Mouse (Mus musculus): ENCODE results near the gene Mylpf. TPM values are rescaled to one million over a fixed set of nuclear protein-coding genes. Genes with fewer than 3 reads are reported as not detected.

The Mylpf gene
- polyA plus RNA-seq, 1 experiment: not detected

DNA sequence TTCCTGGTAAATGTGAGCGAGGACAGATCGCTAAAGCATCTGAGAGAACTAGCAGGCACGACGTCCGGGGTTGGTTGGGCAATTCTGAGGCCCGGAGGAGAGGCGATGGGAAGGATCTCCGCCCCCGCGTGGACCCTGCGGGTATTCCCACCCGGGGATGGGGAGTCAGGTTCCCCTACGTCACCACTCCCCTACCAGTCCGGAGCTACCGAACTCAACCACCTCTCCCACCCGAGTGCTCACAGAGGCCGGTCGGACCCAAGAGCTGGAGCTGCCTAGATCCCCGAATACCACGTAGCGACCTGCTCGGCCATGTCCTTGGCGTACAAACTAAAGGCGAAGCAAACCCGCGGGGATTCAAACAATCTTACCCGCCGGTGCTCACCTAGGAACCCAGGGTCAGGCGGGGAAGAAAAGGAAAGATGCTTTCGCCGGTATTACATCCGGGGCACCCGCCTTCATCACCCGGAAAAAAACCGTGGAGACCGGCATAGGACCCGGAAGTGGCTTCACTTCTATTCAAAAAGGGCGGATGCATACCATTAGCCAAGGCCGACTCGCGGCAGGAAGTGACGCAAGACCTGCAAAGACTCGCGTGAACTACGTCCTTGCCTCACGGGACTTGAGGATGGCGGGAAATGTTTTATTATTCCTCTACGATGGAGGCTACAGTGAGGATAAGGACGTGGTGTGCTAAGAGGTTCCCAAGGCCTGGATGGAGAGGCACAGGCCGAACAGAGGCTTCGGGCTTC lies 13.0 kb upstream of the Mylpf start, which contains the start of gene Cd2bp2:
Cd2bp2 (minus strand) TSS at position 507 of the 752 bp plus-strand sequence.
- WGBS: under 1% methylated on average over 51 of the region's 51 CpGs
- Histone ChIP-seq H3K4me3 (ENCODE audit: insufficient read depth, low read depth, low read length) (peak within 1 kb of the TSS; percentile 95), H3K27ac (ENCODE audit: insufficient read depth, low read depth, low read length) (peak within 1 kb of the TSS; percentile 64), H3K4me1 (ENCODE audit: control insufficient read depth, insufficient read depth, low read length) (peaks cover 15% of the 10 kb centered on the region)
- TF ChIP-seq CTCF (IDR thresholded peaks at IDR 0.05; ENCODE audit: insufficient read depth, low read depth, low read length) (no peak), POLR2A (IDR thresholded peaks at IDR 0.05; ENCODE audit: insufficient read depth, low read depth, low read length) (0 out of 2 replicates have a peak, but pooled peaks have one; percentile 21)

DNA sequence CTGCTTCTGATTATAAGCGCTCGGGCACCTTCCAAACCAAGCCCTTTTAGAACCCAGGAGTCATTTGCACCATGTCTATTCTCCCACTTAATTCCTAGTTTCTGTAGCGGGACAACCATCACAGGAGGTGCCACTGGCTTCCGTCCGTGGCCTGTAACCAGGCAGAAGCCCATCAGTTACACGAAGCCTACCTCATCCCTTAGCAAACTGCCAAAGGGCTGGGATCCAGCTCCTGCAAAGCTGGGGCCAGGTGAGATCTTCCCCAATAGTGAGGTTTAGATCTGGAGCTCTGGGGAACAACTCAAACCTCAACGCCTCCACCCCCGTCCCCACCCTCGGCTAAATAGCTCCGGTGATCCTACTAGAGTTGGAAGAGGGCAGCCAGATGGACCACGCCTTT lies 12.2 kb upstream of the Mylpf start:
- TF ChIP-seq POLR2A (IDR thresholded peaks at IDR 0.05; ENCODE audit: insufficient read depth, low read depth, low read length): no peak
- TF ChIP-seq CTCF (IDR thresholded peaks at IDR 0.05; ENCODE audit: insufficient read depth, low read depth, low read length): no peak
- Histone ChIP-seq H3K4me1 (ENCODE audit: control insufficient read depth, insufficient read depth, low read length) (peaks cover 15% of the 10 kb centered on the region), H3K4me3 (ENCODE audit: insufficient read depth, low read depth, low read length) (peak overlapping the region; percentile 54), H3K27ac (ENCODE audit: insufficient read depth, low read depth, low read length) (0 out of 2 replicates have a peak overlapping the region, but pooled peaks have one; percentile 49)
- 44% methylated on average over 11 of the region's 11 CpGs for whole genome bisulfite sequencing

DNA sequence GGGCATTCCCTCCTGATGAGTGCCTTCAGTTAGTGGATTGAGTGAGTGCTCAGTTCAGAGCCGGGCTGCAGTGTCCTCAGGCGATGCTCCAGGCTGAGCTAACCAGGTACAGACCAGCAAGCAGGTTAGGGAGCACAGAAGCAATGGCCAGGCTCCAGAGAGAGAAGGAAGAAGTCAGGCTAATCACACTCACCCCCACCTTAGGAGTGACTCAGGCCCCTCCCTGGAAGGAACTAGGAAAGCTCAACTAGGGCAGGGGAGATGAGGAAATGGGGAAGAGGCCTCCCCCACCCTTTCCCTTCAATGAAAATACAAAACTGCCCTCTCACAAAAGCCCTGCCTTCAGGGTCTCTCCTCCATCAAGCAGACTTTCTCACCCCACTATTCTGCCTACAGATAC lies 2.1 kb upstream of the Mylpf start:
- 40% methylated on average over 2 of the region's 2 CpGs for WGBS
- no peak overlapping the region for H3K27ac ChIP-seq (ENCODE audit: insufficient read depth, low read depth, low read length)

DNA sequence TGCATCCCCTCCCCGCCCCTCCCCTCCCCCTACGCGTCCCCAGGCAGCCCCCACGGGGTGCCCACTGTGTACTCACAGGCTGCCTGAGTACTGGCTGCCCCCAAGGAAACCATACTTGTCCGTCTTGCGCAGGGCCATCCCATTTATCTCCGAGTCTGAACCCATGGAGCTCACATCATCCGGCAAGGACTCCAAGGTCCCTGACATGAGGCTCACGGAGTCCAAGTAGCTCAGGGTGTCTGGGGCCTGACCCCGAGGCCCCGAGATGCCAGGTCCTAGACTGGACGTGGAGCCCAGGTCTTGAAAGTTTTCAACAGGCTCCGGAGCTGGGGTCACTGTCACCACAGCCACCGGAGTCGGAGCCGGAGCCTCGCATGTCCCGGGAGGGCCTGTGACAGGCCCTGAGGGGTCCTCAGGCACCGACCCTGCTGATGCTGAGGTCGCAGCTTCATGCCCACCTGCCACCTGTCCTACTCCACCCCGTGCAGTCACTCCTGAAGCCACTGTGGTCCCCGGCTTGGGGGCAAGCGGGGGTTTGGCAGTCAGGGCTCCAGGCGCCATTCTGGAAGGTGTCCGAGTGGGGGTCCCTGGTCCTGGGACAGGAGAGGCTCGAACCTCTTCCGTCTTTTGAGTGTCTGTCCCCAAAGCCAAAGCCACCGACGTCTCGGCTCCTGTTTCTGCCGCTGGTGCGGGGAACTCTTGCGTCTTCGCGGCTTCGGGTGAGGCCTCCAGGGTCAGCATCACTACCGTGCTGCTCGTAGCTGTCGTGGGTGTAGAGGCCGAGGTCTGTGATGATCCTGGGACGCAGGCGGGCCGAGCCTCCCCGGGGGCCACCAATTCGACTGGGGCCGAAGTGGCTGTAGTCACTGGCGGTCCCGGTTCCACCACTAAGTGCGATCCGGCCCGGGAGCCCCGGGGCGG lies 1.1 kb upstream of the Mylpf start:
- peaks cover 11% of the 10 kb centered on the region for H3K4me1 ChIP-seq (ENCODE audit: control insufficient read depth, insufficient read depth, low read length)
- H3K4me3 ChIP-seq (ENCODE audit: insufficient read depth, low read depth, low read length): peak overlapping the region; percentile 60
- no peak for TF ChIP-seq POLR2A (IDR thresholded peaks at IDR 0.05; ENCODE audit: insufficient read depth, low read depth, low read length)
- TF ChIP-seq CTCF (IDR thresholded peaks at IDR 0.05; ENCODE audit: insufficient read depth, low read depth, low read length): 0 out of 2 replicates have a peak, but pooled peaks have one; percentile 21
- 0 out of 2 replicates have a peak overlapping the region, but pooled peaks have one; percentile 1 for H3K27ac ChIP-seq (ENCODE audit: insufficient read depth, low read depth, low read length)
- WGBS: under 1% methylated on average over 52 of the region's 53 CpGs

More for the DNA sequence above, 2.1 kb upstream of the Mylpf start:
- TF ChIP-seq POLR2A (IDR thresholded peaks at IDR 0.05; ENCODE audit: insufficient read depth, low read depth, low read length) (no peak), CTCF (IDR thresholded peaks at IDR 0.05; ENCODE audit: insufficient read depth, low read depth, low read length) (no peak)
- Histone ChIP-seq H3K4me3 (ENCODE audit: insufficient read depth, low read depth, low read length) (peak overlapping the region; percentile 60), H3K4me1 (ENCODE audit: control insufficient read depth, insufficient read depth, low read length) (peaks cover 11% of the 10 kb centered on the region)

DNA sequence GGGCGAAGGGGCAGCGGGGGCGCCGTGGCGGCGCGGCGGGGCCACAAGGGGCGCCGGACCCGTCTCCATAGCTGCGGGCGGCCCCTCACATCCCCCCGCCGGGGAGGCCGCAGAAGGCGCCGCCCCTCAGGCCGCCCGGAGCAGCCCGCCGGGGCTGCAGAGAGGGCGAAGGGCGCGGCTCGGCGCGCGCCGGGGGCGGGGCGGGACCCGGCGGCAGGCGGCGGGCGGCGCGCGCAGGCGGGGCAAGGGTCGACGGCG lies 466 bp upstream of the Mylpf start, which contains the start of gene Tbc1d10b:
Tbc1d10b (minus strand) TSS at position 174 of the 258 bp plus-strand sequence.
- H3K4me3 ChIP-seq (ENCODE audit: insufficient read depth, low read depth, low read length): peak within 1 kb of the TSS; percentile 60
- H3K27ac ChIP-seq (ENCODE audit: insufficient read depth, low read depth, low read length): peak within 1 kb of the TSS; percentile 77
- WGBS: under 1% methylated on average over 42 of the region's 44 CpGs
- H3K4me1 ChIP-seq (ENCODE audit: control insufficient read depth, insufficient read depth, low read length): peaks cover 11% of the 10 kb centered on the region
- TF ChIP-seq POLR2A (IDR thresholded peaks at IDR 0.05; ENCODE audit: insufficient read depth, low read depth, low read length) (no peak), CTCF (IDR thresholded peaks at IDR 0.05; ENCODE audit: insufficient read depth, low read depth, low read length) (no peak)

DNA sequence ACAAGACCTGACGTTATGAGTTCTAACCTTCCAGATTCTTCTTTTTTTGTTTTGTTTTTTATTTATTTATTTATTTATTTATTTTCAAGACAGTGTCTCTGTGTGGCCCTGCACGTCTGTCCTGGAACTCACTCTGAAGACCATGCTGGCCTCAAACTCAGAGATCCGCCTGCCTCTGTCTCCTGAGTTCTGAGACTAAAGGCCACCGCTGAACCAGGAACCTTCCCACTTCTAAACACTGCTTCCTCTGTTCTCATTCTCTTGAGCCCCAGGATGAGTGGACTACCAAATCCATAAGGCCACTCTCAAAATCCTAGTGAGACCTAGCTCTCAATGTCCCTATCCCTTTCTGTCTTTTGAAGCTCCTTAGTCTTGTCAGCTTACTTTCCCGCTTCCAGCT lies 1.2 kb downstream of the Mylpf start:
- WGBS: 80% methylated on average over 5 of the region's 5 CpGs
- Histone ChIP-seq H3K27ac (ENCODE audit: insufficient read depth, low read depth, low read length) (no peak overlapping the region), H3K4me3 (ENCODE audit: insufficient read depth, low read depth, low read length) (no peak overlapping the region), H3K4me1 (ENCODE audit: control insufficient read depth, insufficient read depth, low read length) (peaks cover 13% of the 10 kb centered on the region)
- TF ChIP-seq POLR2A (IDR thresholded peaks at IDR 0.05; ENCODE audit: insufficient read depth, low read depth, low read length) (no peak), CTCF (IDR thresholded peaks at IDR 0.05; ENCODE audit: insufficient read depth, low read depth, low read length) (no peak)

DNA sequence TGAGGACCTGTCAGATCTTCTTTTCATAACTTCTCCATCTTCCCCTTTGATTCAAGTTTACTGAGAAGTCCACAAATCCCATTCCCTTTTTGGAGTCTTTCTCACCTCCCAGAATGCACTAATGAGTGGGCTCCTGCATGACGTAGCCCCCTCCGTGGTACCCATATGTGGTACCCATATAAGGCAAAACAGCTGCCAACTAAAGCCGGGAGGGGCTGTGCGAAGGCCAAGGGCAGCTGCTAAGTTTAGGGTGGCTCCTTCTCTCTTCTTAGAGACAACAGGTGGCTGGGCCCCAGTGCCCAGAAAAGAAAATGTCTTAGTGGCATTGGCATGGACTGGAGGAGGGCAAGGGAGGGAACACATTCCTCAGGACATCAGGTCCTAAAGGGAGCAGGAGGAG lies 1.6 kb downstream of the Mylpf start:
- no peak for TF ChIP-seq CTCF (IDR thresholded peaks at IDR 0.05; ENCODE audit: insufficient read depth, low read depth, low read length)
- TF ChIP-seq POLR2A (IDR thresholded peaks at IDR 0.05; ENCODE audit: insufficient read depth, low read depth, low read length): no peak
- H3K27ac ChIP-seq (ENCODE audit: insufficient read depth, low read depth, low read length): no peak overlapping the region
- 92% methylated on average over 4 of the region's 4 CpGs for WGBS
- peaks cover 15% of the 10 kb centered on the region for H3K4me1 ChIP-seq (ENCODE audit: control insufficient read depth, insufficient read depth, low read length)
- no peak overlapping the region for H3K4me3 ChIP-seq (ENCODE audit: insufficient read depth, low read depth, low read length)

DNA sequence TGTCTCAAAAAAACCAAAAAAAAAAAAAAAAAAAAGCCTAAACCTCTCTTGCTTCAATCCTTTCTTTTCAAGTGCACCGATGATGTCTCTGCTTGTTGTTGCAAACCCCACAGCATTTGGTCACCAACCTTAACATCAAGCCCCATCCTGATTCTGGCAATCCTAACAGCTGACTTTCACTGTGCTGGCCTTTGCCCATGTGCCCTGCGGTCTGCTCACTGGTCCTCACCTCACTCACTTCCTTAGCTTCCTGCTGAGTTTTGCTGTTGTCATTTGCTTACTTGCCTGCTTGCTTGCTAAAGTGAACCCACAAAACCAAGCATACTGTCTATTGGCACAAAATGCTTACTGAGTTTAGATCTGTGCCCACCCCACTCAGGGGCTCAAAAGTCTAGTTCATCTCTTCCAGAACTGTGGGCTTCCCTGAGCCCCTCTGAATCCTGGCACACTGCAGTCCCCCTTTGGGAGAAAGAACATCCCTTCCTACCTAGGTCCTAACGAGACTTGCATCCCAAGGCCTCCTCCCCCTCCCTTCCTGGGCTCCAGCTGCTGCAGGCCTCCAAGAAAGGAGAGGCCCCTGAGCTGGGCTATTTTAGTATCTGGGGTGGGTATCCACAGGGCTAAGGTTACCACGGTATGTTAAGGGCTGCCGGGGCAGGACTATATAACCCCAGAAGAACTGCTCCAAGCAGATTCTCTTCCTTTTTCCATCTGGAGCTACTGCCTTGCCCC lies 2.5 kb downstream of the Mylpf start:
- Histone ChIP-seq H3K4me1 (ENCODE audit: control insufficient read depth, insufficient read depth, low read length) (peaks cover 14% of the 10 kb centered on the region), H3K27ac (ENCODE audit: insufficient read depth, low read depth, low read length) (no peak overlapping the region), H3K4me3 (ENCODE audit: insufficient read depth, low read depth, low read length) (no peak overlapping the region)
- WGBS: 78% methylated on average over 5 of the region's 5 CpGs
- TF ChIP-seq CTCF (IDR thresholded peaks at IDR 0.05; ENCODE audit: insufficient read depth, low read depth, low read length) (no peak), POLR2A (IDR thresholded peaks at IDR 0.05; ENCODE audit: insufficient read depth, low read depth, low read length) (no peak)
